Mouse (Mus musculus) myocyte (in vitro differentiated cells): ENCODE data around the gene Dgcr6. TPM values are rescaled to one million over a fixed set of nuclear protein-coding genes. Genes with fewer than 3 reads are reported as not detected.

Experiments
- H3K27me3 ChIP-seq: one replicate; pipeline ENCODE4 v1.6.1; 2011; ENCODE audit not compliant: control insufficient read depth, insufficient read depth, insufficient read length
- H3K36me3 ChIP-seq: one replicate; pipeline ENCODE4 v1.6.1; 2011; ENCODE audit not compliant: control insufficient read depth, insufficient read depth
- H3K4me2 ChIP-seq: one replicate; pipeline ENCODE4 v1.6.1; 2011; ENCODE audit warnings: low read depth, control low read depth
- H3K4me3 ChIP-seq: one replicate; pipeline ENCODE4 v1.5.1; 2011; ENCODE audit warnings: mild to moderate bottlenecking, control low read depth, moderate library complexity
- H3K79me2 ChIP-seq: one replicate; pipeline ENCODE4 v1.6.1; 2011; ENCODE audit not compliant: control insufficient read depth, insufficient read depth
- H3ac ChIP-seq: one replicate; pipeline ENCODE4 v1.6.1; 2011; ENCODE audit not compliant: control insufficient read depth, insufficient read length
- CEBPB ChIP-seq: IDR thresholded peaks from 2 replicates; pipeline ENCODE4 v1.6.1; 2011; ENCODE audit warnings: mild to moderate bottlenecking, moderate library complexity; ENCODE audit not compliant: poor library complexity, insufficient read depth, severe bottlenecking
- E2F4 ChIP-seq: IDR thresholded peaks from one replicate; pipeline ENCODE4 v1.6.1; 2011; ENCODE audit warnings: mild to moderate bottlenecking, control low read depth, moderate library complexity; ENCODE audit not compliant: insufficient read depth
- MAX ChIP-seq: IDR thresholded peaks from one replicate; pipeline ENCODE4 v1.6.1; 2011; ENCODE audit warnings: low read depth, mild to moderate bottlenecking, control low read depth
- MYOD1 ChIP-seq, 3 experiments: IDR thresholded peaks; one replicate each; pipeline ENCODE4 v1.6.1; 2011; ENCODE audit warnings: control low read depth in 2 of 3, low read depth in 2 of 3, mild to moderate bottlenecking in 2 of 3, moderate library complexity in 1 of 3; ENCODE audit not compliant: insufficient read length in 2 of 3, control insufficient read depth in 1 of 3
- MYOG ChIP-seq, 3 experiments: IDR thresholded peaks; one replicate each; pipeline ENCODE4 v1.6.1; 2011; ENCODE audit warnings: control low read depth in 2 of 3, low read depth in 2 of 3, mild to moderate bottlenecking in 2 of 3; ENCODE audit not compliant: insufficient read length in 2 of 3, control insufficient read depth in 1 of 3, insufficient read depth in 1 of 3
- POLR2A ChIP-seq: IDR thresholded peaks from one replicate; pipeline ENCODE4 v1.6.1; 2011; ENCODE audit warnings: low read depth, mild to moderate bottlenecking, control low read depth, moderate library complexity; ENCODE audit not compliant: insufficient read length
- POLR2AphosphoS2 ChIP-seq: IDR thresholded peaks from one replicate; pipeline ENCODE4 v1.6.1; 2011; ENCODE audit warnings: low read depth, control low read depth; ENCODE audit not compliant: insufficient read length
- REST ChIP-seq: IDR thresholded peaks from one replicate; pipeline ENCODE4 v1.6.1; 2011; ENCODE audit warnings: mild to moderate bottlenecking, control low read depth, moderate library complexity; ENCODE audit not compliant: insufficient read depth, insufficient read length
- SRF ChIP-seq: IDR thresholded peaks from one replicate; pipeline ENCODE4 v1.6.1; 2011; ENCODE audit warnings: low read depth; ENCODE audit not compliant: control insufficient read depth, insufficient read length
- TCF12 ChIP-seq: IDR thresholded peaks from one replicate; pipeline ENCODE4 v1.6.1; 2011; ENCODE audit warnings: mild to moderate bottlenecking, control low read depth; ENCODE audit not compliant: poor library complexity, insufficient read depth, severe bottlenecking
- TCF3 ChIP-seq: IDR thresholded peaks from one replicate; pipeline ENCODE4 v1.6.1; 2011; ENCODE audit warnings: low read depth, control low read depth; ENCODE audit not compliant: insufficient read length
- USF1 ChIP-seq: IDR thresholded peaks from one replicate; pipeline ENCODE4 v1.6.1; 2011; ENCODE audit warnings: low read depth, mild to moderate bottlenecking, control low read depth, moderate library complexity
- polyA plus RNA-seq: library from polyadenylated mRNA; unstranded; fragments of >200 nt; fragmentation: generic; extraction: Trizol; gene quantifications from one replicate; pipeline ENCODE4 v1.2.1, GENCODE M21; 2012; ENCODE audit warnings: missing spikeins

The Dgcr6 gene
- polyA plus RNA-seq, 1 experiment, result 67.2 TPM

GRCm38 (mm10) chr16:18075201-18075600 lies 22.5 kb downstream of the Dgcr6 start:
- no peak for TF ChIP-seq TCF3
- H3K4me3 ChIP-seq, result no peak overlapping the region

GRCm38 (mm10) chr16:18078314-18079015 lies 25.8 kb downstream of the Dgcr6 start:
- Histone ChIP-seq H3K79me2 (no peaks in the 10 kb centered on the region), H3K4me2 (no peak overlapping the region), H3K4me3 (no peak overlapping the region), H3ac (no peak overlapping the region), H3K36me3 (no peaks in the 10 kb centered on the region), H3K27me3 (no peaks in the 10 kb centered on the region)
- TF ChIP-seq TCF3 (no peak), CEBPB (no peak), REST (no peak), SRF (no peak), POLR2A (no peak), MYOG (IDR thresholded peaks at IDR 0.05; ENCODE audit: control insufficient read depth in 1 of 3, insufficient read depth in 1 of 3, insufficient read length in 2 of 3, low read depth in 2 of 3) (no peak), TCF12 (no peak), MAX (no peak), E2F4 (no peak), POLR2AphosphoS2 (no peak), USF1 (no peak), MYOD1 (IDR thresholded peaks at IDR 0.05; ENCODE audit: control insufficient read depth in 1 of 3, insufficient read length in 2 of 3, low read depth in 2 of 3) (no peak)

More at GRCm38 (mm10) chr16:18075201-18075600, 22.5 kb downstream of the Dgcr6 start:
- no peaks in the 10 kb centered on the region for H3K79me2 ChIP-seq
- no peak overlapping the region for H3K4me2 ChIP-seq
- H3ac ChIP-seq, result no peak overlapping the region
- H3K27me3 ChIP-seq, result no peaks in the 10 kb centered on the region
- no peaks in the 10 kb centered on the region for H3K36me3 ChIP-seq

GRCm38 (mm10) chr16:18079300-18079699 lies 26.6 kb downstream of the Dgcr6 start:
- Histone ChIP-seq H3K27me3 (no peaks in the 10 kb centered on the region), H3K4me2 (no peak overlapping the region), H3K36me3 (no peaks in the 10 kb centered on the region), H3ac (no peak overlapping the region), H3K79me2 (no peaks in the 10 kb centered on the region), H3K4me3 (no peak overlapping the region)
- no peak for TF ChIP-seq MYOD1 (IDR thresholded peaks at IDR 0.05; ENCODE audit: control insufficient read depth in 1 of 3, insufficient read length in 2 of 3, low read depth in 2 of 3)
- TF ChIP-seq TCF3, result no peak

- no peaks in the 10 kb centered on the region for H3K36me3 ChIP-seq
- H3K27me3 ChIP-seq, result no peaks in the 10 kb centered on the region
- H3ac ChIP-seq, result no peak overlapping the region
- no peak overlapping the region for H3K4me2 ChIP-seq
- no peak for TF ChIP-seq E2F4
- no peak for TF ChIP-seq USF1
- no peak for TF ChIP-seq MAX
- no peak for TF ChIP-seq MYOG (IDR thresholded peaks at IDR 0.05; ENCODE audit: control insufficient read depth in 1 of 3, insufficient read depth in 1 of 3, insufficient read length in 2 of 3, low read depth in 2 of 3)
- no peak for TF ChIP-seq POLR2AphosphoS2
- no peak for TF ChIP-seq SRF
- TF ChIP-seq POLR2A, result no peak
- no peak for TF ChIP-seq REST
- no peak for TF ChIP-seq TCF3
- no peak for TF ChIP-seq TCF12
- no peak for TF ChIP-seq CEBPB
- no peak overlapping the region for H3K4me3 ChIP-seq
- H3K79me2 ChIP-seq, result no peaks in the 10 kb centered on the region
Measured at GRCm38 (mm10) chr16:18080171-18080570, 27.5 kb downstream of the Dgcr6 start.

GRCm38 (mm10) chr16:18081149-18081827 lies 28.6 kb downstream of the Dgcr6 start:
- Histone ChIP-seq H3K4me2 (no peak overlapping the region), H3K4me3 (no peak overlapping the region), H3ac (no peak overlapping the region), H3K36me3 (no peaks in the 10 kb centered on the region), H3K79me2 (no peaks in the 10 kb centered on the region), H3K27me3 (no peaks in the 10 kb centered on the region)
- TF ChIP-seq CEBPB (no peak), MAX (no peak), TCF12 (no peak)
